Mouse (Mus musculus): ENCODE measurements around the gene Glul. TPM values are rescaled to one million over a fixed set of nuclear protein-coding genes. Genes with fewer than 3 reads are reported as not detected.

Gene Glul
- total RNA-seq, 4 experiments from 2014 or later = 1,837 to 2,236 (median 2,010) TPM

Small RNA genes lying within 50 kb of the gene (microRNA-seq; reads per million reads assigned to microRNA genes)
- 20.7 to 26.7 reads per million in 2 experiments for gene Mir8114

Other genes starting within 250 kb of the Glul start
- 10 to 100 TPM; 67.8 to 86.0 (median 75.7) TPM for gene Rgs8, start 246.9 kb upstream of the Glul start, total RNA-seq (2022)
- gene Rgs16, start 159.6 kb upstream of the Glul start, total RNA-seq (2022) = 10 to 100 TPM; 10.1 to 13.2 (median 11.4) TPM
- gene Rnasel, start 150.5 kb upstream of the Glul start, total RNA-seq (2022) = 10 to 100 TPM in 3 of 4 experiments, 1 to 10 TPM in 1; 10.0 to 12.9 (median 10.9) TPM
- gene Rgsl1, start 55.8 kb upstream of the Glul start, total RNA-seq (2022) = 1 to 10 TPM; 1.1 to 2.0 (median 1.4) TPM
- gene Teddm1b, start 25.6 kb upstream of the Glul start, total RNA-seq (2022) = not detected
- gene Teddm1a, start 8.2 kb upstream of the Glul start, total RNA-seq (2022) = not detected
- gene Teddm2, start 284 bp downstream of the Glul start, total RNA-seq (2022) = 1 to 10 TPM; 2.4 to 3.7 (median 3.0) TPM